Mouse (Mus musculus): ENCODE results near the gene Trim28.

- TF ChIP-seq POLR2A (IDR thresholded peaks at IDR 0.05; ENCODE audit: low read depth, low read length) (no peak), CTCF (IDR thresholded peaks at IDR 0.05; ENCODE audit: borderline replicate concordance, insufficient read depth, low read length) (no peak)
Measured at GRCm38 (mm10) chr7:13053501-13053900, 54.6 kb downstream of the Trim28 start.
